Mouse (Mus musculus): Measurements from ENCODE around the gene Mre11a. TPM values are rescaled to one million over a fixed set of nuclear protein-coding genes. Genes with fewer than 3 reads are reported as not detected.

Gene Mre11a
- polyA plus RNA-seq, 1 experiment from 2014 or later = 12.3 TPM

DNA sequence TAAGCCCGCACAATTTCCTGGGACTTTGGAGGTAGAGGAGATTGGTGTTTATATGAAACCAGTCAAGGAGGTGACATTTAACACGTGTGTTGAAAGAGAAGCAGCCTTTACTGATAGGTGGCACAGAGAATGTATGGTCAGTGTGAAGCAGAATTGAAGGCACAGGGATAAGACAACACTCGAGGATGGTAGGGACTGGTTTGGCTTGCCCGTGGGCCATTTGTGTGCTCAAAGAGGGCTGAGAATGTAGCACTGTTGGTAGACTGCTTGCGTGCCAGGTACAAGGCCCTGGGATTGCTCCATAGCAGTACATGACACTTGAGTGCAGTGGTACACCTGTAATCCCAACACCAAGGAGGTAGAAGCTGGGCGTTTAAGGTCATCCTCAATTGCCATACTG is 2.9 kb downstream of the Mre11a start:
- DNase-seq (ENCODE audit: low spot score) = no peak
- H3K4me1 ChIP-seq (ENCODE audit: control insufficient read depth, insufficient read depth, low read length) = peaks cover 3% of the 10 kb centered on the region; the same call in 1 of the 2 replicates
- WGBS = 89% methylated on average over 6 of the region's 6 CpGs
- H3K36me3 ChIP-seq (ENCODE audit: control insufficient read depth, insufficient read depth, low read length) = peaks cover 44% of the 10 kb centered on the region
- H3K4me3 ChIP-seq (ENCODE audit: low read depth, low read length) = no peak overlapping the region
- no peak overlapping the region for H3K27ac ChIP-seq (ENCODE audit: low read depth, low read length)
- no peak overlapping the region for H3K4me2 ChIP-seq (ENCODE audit: low read length)
- no peaks in the 10 kb centered on the region for H3K27me3 ChIP-seq (replicated peaks; ENCODE audit: control insufficient read depth, insufficient read depth, low read length)
- no peak overlapping the region for H3K9ac ChIP-seq (ENCODE audit: low read length)
- ATAC-seq = no peak
- H3K9me3 ChIP-seq (replicated peaks; ENCODE audit: control insufficient read depth, low read length) = no peaks in the 10 kb centered on the region

DNA sequence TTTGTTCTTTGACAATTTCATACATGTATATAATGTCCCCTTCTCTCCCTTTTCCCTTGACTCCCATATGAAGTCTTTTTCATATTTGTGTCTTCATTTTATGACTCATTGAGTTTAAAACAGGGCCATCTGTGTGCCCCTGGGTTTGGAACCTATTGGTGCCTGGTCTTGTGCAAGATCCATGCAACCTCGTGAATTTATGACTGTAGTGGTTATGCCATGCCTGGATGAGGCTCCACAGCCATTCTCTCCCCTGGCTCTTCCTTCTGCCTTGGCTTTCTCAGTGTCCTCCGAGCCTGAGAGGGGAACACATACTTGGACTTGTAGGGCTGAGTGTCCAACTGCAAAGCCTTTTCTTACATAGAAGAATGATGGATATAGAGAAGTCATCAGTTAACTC is 21.3 kb downstream of the Mre11a start:
- Histone ChIP-seq H3K4me2 (ENCODE audit: low read length) (no peak overlapping the region), H3K4me1 (ENCODE audit: control insufficient read depth, insufficient read depth, low read length) (no peaks in the 10 kb centered on the region), H3K9ac (ENCODE audit: low read length) (no peak overlapping the region), H3K9me3 (replicated peaks; ENCODE audit: control insufficient read depth, low read length) (no peaks in the 10 kb centered on the region), H3K36me3 (ENCODE audit: control insufficient read depth, insufficient read depth, low read length) (peaks cover 62% of the 10 kb centered on the region), H3K27ac (ENCODE audit: low read depth, low read length) (no peak overlapping the region), H3K4me3 (ENCODE audit: low read depth, low read length) (no peak overlapping the region), H3K27me3 (replicated peaks; ENCODE audit: control insufficient read depth, insufficient read depth, low read length) (no peaks in the 10 kb centered on the region)
- no peak for ATAC-seq
- DNase-seq (ENCODE audit: low spot score) = no peak
- 88% methylated on average over 2 of the region's 2 CpGs for WGBS

DNA sequence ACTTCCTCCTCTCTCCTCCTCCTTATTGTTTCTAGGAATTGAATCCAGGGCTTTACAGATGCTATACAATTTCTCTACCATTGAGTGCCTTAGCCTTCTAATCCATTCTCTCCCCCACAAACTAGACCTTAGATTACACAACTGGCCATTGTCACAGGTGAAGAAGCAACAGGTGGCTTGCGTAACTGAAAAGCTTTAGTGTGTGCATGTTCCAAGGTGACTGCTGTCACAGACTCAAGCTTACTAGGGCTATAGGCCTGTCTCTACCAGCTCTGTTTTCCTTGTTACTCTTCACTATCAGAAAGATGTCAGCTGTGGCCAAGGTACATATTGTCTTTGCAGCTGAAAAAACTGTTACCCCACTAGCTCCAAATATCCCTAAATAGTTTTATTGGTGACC is 22.3 kb downstream of the Mre11a start:
- no peaks in the 10 kb centered on the region for H3K4me1 ChIP-seq (ENCODE audit: control insufficient read depth, insufficient read depth, low read length)
- DNase-seq (ENCODE audit: low spot score) (no peak), ATAC-seq (no peak)
- H3K9ac ChIP-seq (ENCODE audit: low read length) = no peak overlapping the region
- no peaks in the 10 kb centered on the region for H3K27me3 ChIP-seq (replicated peaks; ENCODE audit: control insufficient read depth, insufficient read depth, low read length)
- no peak overlapping the region for H3K27ac ChIP-seq (ENCODE audit: low read depth, low read length)
- H3K36me3 ChIP-seq (ENCODE audit: control insufficient read depth, insufficient read depth, low read length) = peaks cover 65% of the 10 kb centered on the region
- no peak overlapping the region for H3K4me2 ChIP-seq (ENCODE audit: low read length)
- no peaks in the 10 kb centered on the region for H3K9me3 ChIP-seq (replicated peaks; ENCODE audit: control insufficient read depth, low read length)
- no peak overlapping the region for H3K4me3 ChIP-seq (ENCODE audit: low read depth, low read length)
- whole genome bisulfite sequencing = 91% methylated on average over 1 of the region's 1 CpGs

DNA sequence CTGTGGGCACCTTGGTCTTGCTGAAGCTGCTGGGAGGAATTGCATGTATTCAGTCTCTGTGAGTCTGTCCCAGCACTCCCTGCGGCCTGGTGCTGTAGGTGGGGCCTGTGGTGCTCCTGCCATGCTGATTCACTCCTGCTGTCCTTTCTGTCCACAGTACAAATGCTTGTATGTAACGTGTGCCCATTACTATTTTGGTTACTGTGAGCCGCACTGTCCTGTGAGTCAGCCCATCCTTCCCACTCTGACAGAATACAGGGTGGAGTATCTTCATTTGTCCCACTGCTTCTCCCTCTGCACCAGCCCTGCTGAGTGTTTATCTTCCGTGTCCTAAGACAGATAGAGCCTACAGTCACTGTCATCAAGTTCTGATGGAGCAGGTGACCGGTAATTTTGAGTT is 25.7 kb downstream of the Mre11a start:
- no peak for DNase-seq (ENCODE audit: low spot score)
- ATAC-seq = no peak
- Histone ChIP-seq H3K9me3 (replicated peaks; ENCODE audit: control insufficient read depth, low read length) (no peaks in the 10 kb centered on the region), H3K27me3 (replicated peaks; ENCODE audit: control insufficient read depth, insufficient read depth, low read length) (no peaks in the 10 kb centered on the region), H3K4me2 (ENCODE audit: low read length) (no peak overlapping the region), H3K4me3 (ENCODE audit: low read depth, low read length) (no peak overlapping the region), H3K9ac (ENCODE audit: low read length) (no peak overlapping the region), H3K36me3 (ENCODE audit: control insufficient read depth, insufficient read depth, low read length) (peaks cover 70% of the 10 kb centered on the region), H3K27ac (ENCODE audit: low read depth, low read length) (no peak overlapping the region), H3K4me1 (ENCODE audit: control insufficient read depth, insufficient read depth, low read length) (no peaks in the 10 kb centered on the region)
- 91% methylated on average over 5 of the region's 5 CpGs for WGBS

DNA sequence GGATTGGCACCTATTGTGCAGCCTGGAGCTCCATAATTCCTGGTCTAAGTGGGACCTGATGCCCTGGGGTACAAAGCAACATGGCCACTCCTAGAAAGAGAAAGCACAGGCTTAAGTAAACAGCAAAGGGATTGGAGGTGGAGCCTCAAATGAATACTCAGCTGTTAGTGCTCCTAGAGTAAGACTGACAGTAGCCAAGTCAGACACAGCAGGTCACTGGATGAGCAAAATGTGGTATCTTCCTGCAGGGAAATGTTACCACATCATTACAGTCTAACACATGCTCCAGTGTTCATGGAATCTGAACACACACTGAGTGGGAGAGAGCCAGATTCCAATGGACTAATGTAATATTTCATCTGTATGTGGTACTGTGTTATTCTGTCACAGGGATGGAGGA is 36.9 kb downstream of the Mre11a start:
- no peaks in the 10 kb centered on the region for H3K9me3 ChIP-seq (replicated peaks; ENCODE audit: control insufficient read depth, low read length)
- H3K36me3 ChIP-seq (ENCODE audit: control insufficient read depth, insufficient read depth, low read length) = peaks cover 54% of the 10 kb centered on the region
- H3K4me2 ChIP-seq (ENCODE audit: low read length) = no peak overlapping the region
- ATAC-seq (no peak), DNase-seq (ENCODE audit: low spot score) (no peak)
- no peak overlapping the region for H3K27ac ChIP-seq (ENCODE audit: low read depth, low read length)
- no peaks in the 10 kb centered on the region for H3K4me1 ChIP-seq (ENCODE audit: control insufficient read depth, insufficient read depth, low read length)
- H3K9ac ChIP-seq (ENCODE audit: low read length) = no peak overlapping the region
- no peak overlapping the region for H3K4me3 ChIP-seq (ENCODE audit: low read depth, low read length)
- H3K27me3 ChIP-seq (replicated peaks; ENCODE audit: control insufficient read depth, insufficient read depth, low read length) = no peaks in the 10 kb centered on the region

DNA sequence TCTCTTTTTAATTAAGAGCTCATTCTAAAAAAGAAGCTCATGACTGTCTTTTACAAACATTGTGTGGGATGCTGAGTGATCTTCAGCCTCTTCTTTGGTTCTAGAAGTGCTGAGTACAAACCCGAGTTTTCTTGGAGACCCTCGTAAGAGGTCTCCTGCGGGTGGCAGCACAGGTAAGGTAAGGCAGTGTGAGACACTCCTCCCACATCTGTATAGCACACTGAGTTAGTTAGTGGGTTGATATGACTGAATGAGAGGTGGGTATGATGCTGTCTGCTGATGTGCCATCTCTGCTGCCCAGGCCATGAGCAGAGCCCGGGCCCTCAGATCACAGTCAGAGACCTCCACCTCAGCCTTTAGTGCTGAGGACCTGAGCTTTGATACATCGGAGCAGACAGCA is 40.4 kb downstream of the Mre11a start:
- DNase-seq (ENCODE audit: low spot score) = peak; percentile 15
- no peak overlapping the region for H3K4me2 ChIP-seq (ENCODE audit: low read length)
- peaks cover 38% of the 10 kb centered on the region for H3K36me3 ChIP-seq (ENCODE audit: control insufficient read depth, insufficient read depth, low read length)

DNA sequence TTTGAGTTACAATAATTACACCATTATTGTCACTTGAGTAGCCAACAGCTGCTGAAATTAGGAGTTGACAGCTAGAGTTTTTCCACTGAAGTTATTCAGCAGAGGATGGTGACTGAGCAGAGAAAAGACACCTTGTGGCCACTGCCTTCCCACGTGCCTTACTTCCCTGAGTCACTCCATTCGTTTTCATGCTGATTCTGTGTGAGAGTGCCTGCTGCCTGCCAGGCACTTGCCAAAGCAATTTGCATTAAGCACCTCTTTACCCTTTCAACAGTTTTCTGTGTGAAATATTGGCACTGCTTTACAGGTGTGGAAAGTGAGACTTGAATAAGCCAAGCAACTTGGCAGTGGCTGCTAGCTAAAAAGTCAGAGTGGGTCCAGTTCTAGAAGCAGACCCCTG is 43.4 kb downstream of the Mre11a start:
- no peak overlapping the region for H3K4me2 ChIP-seq (ENCODE audit: low read length)
- H3K27ac ChIP-seq (ENCODE audit: low read depth, low read length) = no peak overlapping the region
- H3K4me1 ChIP-seq (ENCODE audit: control insufficient read depth, insufficient read depth, low read length) = no peaks in the 10 kb centered on the region
- peaks cover 43% of the 10 kb centered on the region for H3K36me3 ChIP-seq (ENCODE audit: control insufficient read depth, insufficient read depth, low read length)
- H3K9me3 ChIP-seq (replicated peaks; ENCODE audit: control insufficient read depth, low read length) = no peaks in the 10 kb centered on the region
- no peak overlapping the region for H3K9ac ChIP-seq (ENCODE audit: low read length)
- no peaks in the 10 kb centered on the region for H3K27me3 ChIP-seq (replicated peaks; ENCODE audit: control insufficient read depth, insufficient read depth, low read length)
- ATAC-seq (no peak), DNase-seq (ENCODE audit: low spot score) (no peak)
- WGBS = 59% methylated on average over 2 of the region's 2 CpGs
- no peak overlapping the region for H3K4me3 ChIP-seq (ENCODE audit: low read depth, low read length)

More for the DNA sequence above, 40.4 kb downstream of the Mre11a start:
- 90% methylated on average over 5 of the region's 5 CpGs for WGBS
- no peaks in the 10 kb centered on the region for H3K4me1 ChIP-seq (ENCODE audit: control insufficient read depth, insufficient read depth, low read length)
- H3K9me3 ChIP-seq (replicated peaks; ENCODE audit: control insufficient read depth, low read length) = no peaks in the 10 kb centered on the region
- ATAC-seq = no peak
- no peak overlapping the region for H3K4me3 ChIP-seq (ENCODE audit: low read depth, low read length)
- no peaks in the 10 kb centered on the region for H3K27me3 ChIP-seq (replicated peaks; ENCODE audit: control insufficient read depth, insufficient read depth, low read length)
- no peak overlapping the region for H3K27ac ChIP-seq (ENCODE audit: low read depth, low read length)
- no peak overlapping the region for H3K9ac ChIP-seq (ENCODE audit: low read length)

DNA sequence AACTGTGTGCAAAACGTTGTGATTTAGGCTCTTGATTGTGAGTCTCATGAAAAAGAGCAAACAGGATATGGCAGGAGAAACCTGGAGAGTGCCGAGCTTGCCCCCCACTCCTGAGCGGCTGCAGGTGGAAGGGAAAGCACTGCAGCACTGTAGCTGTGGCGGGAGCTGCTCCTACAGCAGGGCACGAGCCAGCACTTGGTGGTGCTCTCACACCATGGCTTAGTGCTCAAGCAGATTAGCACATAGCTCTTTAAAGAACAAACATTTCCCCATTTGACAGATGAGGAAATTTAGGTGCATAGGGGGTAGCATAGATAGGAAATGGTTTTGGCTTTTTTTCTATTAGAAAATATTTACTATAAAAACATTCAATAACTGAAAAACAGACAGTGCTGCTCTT is 47.6 kb downstream of the Mre11a start:
- H3K4me2 ChIP-seq (ENCODE audit: low read length) = no peak overlapping the region
- no peak overlapping the region for H3K4me3 ChIP-seq (ENCODE audit: low read depth, low read length)
- no peaks in the 10 kb centered on the region for H3K4me1 ChIP-seq (ENCODE audit: control insufficient read depth, insufficient read depth, low read length)
- ATAC-seq (no peak), DNase-seq (ENCODE audit: low spot score) (no peak)
- H3K36me3 ChIP-seq (ENCODE audit: control insufficient read depth, insufficient read depth, low read length) = peaks cover 54% of the 10 kb centered on the region
- H3K27ac ChIP-seq (ENCODE audit: low read depth, low read length) = no peak overlapping the region
- H3K9ac ChIP-seq (ENCODE audit: low read length) = no peak overlapping the region
- H3K9me3 ChIP-seq (replicated peaks; ENCODE audit: control insufficient read depth, low read length) = no peaks in the 10 kb centered on the region
- H3K27me3 ChIP-seq (replicated peaks; ENCODE audit: control insufficient read depth, insufficient read depth, low read length) = no peaks in the 10 kb centered on the region
- WGBS = 78% methylated on average over 5 of the region's 5 CpGs

DNA sequence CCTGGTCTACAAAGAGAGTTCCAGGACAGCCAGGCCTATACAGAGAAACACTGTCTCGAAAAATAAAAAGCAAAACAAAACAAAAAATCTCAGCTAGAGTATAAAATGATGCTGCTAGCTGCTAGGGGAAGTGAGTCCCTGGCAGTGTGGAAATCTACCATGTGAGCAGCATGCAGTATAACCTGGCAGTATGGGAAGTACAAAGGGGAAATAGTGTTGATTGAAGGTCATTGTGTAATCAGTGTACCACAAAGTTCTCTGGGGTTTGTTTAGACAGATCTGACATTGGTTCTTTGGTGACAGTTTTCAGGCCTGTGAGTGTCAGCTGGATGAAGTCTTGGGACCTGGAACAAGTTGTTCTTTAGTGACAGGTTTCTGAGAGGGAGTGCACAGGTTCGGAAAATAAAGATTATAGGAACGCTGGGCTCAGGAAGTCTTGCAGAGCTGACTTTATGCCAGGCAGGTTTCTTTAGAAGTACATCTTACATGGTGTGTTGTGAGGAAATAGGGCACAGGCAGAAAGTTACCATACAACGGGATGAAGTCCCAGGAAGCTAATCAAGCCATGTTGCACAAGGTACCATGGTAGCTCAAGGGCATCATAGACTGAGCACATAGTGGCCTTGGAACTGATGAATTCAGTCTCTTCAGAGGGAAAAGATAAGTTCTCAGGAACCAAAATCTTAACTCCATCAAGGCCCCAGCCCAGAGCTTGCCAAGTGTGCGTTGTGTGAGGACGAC is 51.1 kb downstream of the Mre11a start:
- DNase-seq (ENCODE audit: low spot score) = no peak
- no peaks in the 10 kb centered on the region for H3K27me3 ChIP-seq (replicated peaks; ENCODE audit: control insufficient read depth, insufficient read depth, low read length)
- no peaks in the 10 kb centered on the region for H3K9me3 ChIP-seq (replicated peaks; ENCODE audit: control insufficient read depth, low read length)
- no peak overlapping the region for H3K4me3 ChIP-seq (ENCODE audit: low read depth, low read length)
- H3K4me2 ChIP-seq (ENCODE audit: low read length) = no peak overlapping the region
- ATAC-seq = no peak
- 96% methylated on average over 6 of the region's 6 CpGs for WGBS
- H3K36me3 ChIP-seq (ENCODE audit: control insufficient read depth, insufficient read depth, low read length) = peaks cover 35% of the 10 kb centered on the region
- H3K9ac ChIP-seq (ENCODE audit: low read length) = no peak overlapping the region
- no peak overlapping the region for H3K27ac ChIP-seq (ENCODE audit: low read depth, low read length)
- peaks cover 2% of the 10 kb centered on the region; the same call in 1 of the 2 replicates for H3K4me1 ChIP-seq (ENCODE audit: control insufficient read depth, insufficient read depth, low read length)
